Mouse (Mus musculus) heart, adult 18-20 months (tissue): Measurements from ENCODE around the gene Secisbp2. TPM values are rescaled to one million over a fixed set of nuclear protein-coding genes. Genes with fewer than 3 reads are reported as not detected.

Source experiments
- DNase-seq, 2 experiments: peaks; one replicate each; pipeline ENCODE4 v3.0.0; 2021 to 2022; ENCODE audit warnings: mixed read lengths in 1 of 2
- total RNA-seq, 2 experiments: library from RNA; stranded (reverse); gene quantifications; 2 replicates each; pipeline ENCODE4 v1.2.3; 2021

Secisbp2 gene
- total RNA-seq, 2 experiments from 2014 or later = 11.7 to 13.7 TPM

- DNase-seq = no peak
Measured at GRCm38 (mm10) chr13:51732097-51732664, 80.7 kb downstream of the Secisbp2 start.

Other genes with a start within 250 kb of the Secisbp2 start
- gene S1pr3, start 243.1 kb upstream of the Secisbp2 start, total RNA-seq = 10 to 100 TPM; 11.5 to 12.7 TPM
- gene Shc3, start 82.3 kb upstream of the Secisbp2 start, total RNA-seq = 1 to 10 TPM; 1.0 to 1.2 TPM
- gene Cks2, start 6.5 kb upstream of the Secisbp2 start, total RNA-seq = 1 to 10 TPM; 1.1 to 2.0 TPM
- 10 to 100 TPM; 57.5 to 67.5 TPM for gene Sema4d, start 142.1 kb downstream of the Secisbp2 start, total RNA-seq
- 10 to 100 TPM; 11.7 to 13.8 TPM for gene Gadd45g, start 195.0 kb downstream of the Secisbp2 start, total RNA-seq